Mouse (Mus musculus): ENCODE measurements at regions not wholly inside any gene's neighbourhood (a gene's known extent, or its start where the extent isn't known, plus 50 kb on each side); places are given as distances from the start of the nearest gene placed in this dataset.

GRCm38 (mm10) chrX:11491235-11491634, 163.6 kb downstream of the H2al1j start:
- Histone ChIP-seq H3K9ac (no peak overlapping the region), H3K4me3 (no peak overlapping the region), H3K9me3 (no peaks in the 10 kb centered on the region), H3K4me2 (replicated peaks) (no peak overlapping the region), H3K36me3 (no peaks in the 10 kb centered on the region), H3K27me3 (replicated peaks) (0 out of 2 replicates have a peak, but pooled peaks cover 4% of the 10 kb centered on the region), H3K4me1 (peaks cover 6% of the 10 kb centered on the region; the same call in 1 of the 2 replicates), H3K27ac (no peak overlapping the region)
- 26% methylated on average over 5 of the region's 5 CpGs for WGBS
- ATAC-seq (ENCODE audit: low FRiP score, low read depth) = peak; percentile 31; the same call in 1 of the 2 replicates

GRCm38 (mm10) chrX:11491676-11492391, 164.2 kb downstream of the H2al1j start:
- 23% methylated on average over 32 of the region's 32 CpGs for WGBS
- Histone ChIP-seq H3K4me1 (peaks cover 6% of the 10 kb centered on the region; the same call in 1 of the 2 replicates), H3K27ac (no peak overlapping the region), H3K27me3 (replicated peaks) (no peaks in the 10 kb centered on the region), H3K36me3 (no peaks in the 10 kb centered on the region), H3K4me3 (no peak overlapping the region), H3K9ac (0 out of 2 replicates have a peak overlapping the region, but pooled peaks have one; percentile 26), H3K4me2 (replicated peaks) (peak overlapping the region; percentile 45), H3K9me3 (no peaks in the 10 kb centered on the region)
- no peak; the same call in 1 of the 2 replicates for ATAC-seq (ENCODE audit: low FRiP score, low read depth)

GRCm38 (mm10) chrX:11493526-11494245, 166.1 kb downstream of the H2al1j start:
- H3K4me2 ChIP-seq (replicated peaks) = peak overlapping the region; percentile 40
- H3K4me3 ChIP-seq = no peak overlapping the region
- peak overlapping the region; percentile 37; the same call in 1 of the 2 replicates for H3K27ac ChIP-seq
- 28% methylated on average over 19 of the region's 19 CpGs for WGBS
- no peaks in the 10 kb centered on the region for H3K36me3 ChIP-seq
- no peaks in the 10 kb centered on the region for H3K27me3 ChIP-seq (replicated peaks)
- peak; percentile 84 for ATAC-seq (ENCODE audit: low FRiP score, low read depth)
- peaks cover 6% of the 10 kb centered on the region; the same call in 1 of the 2 replicates for H3K4me1 ChIP-seq
- no peaks in the 10 kb centered on the region for H3K9me3 ChIP-seq
- H3K9ac ChIP-seq = no peak overlapping the region

- no peak overlapping the region for H3K4me3 ChIP-seq
- H3K36me3 ChIP-seq = no peaks in the 10 kb centered on the region
- H3K4me1 ChIP-seq = peaks cover 6% of the 10 kb centered on the region; the same call in 1 of the 2 replicates
- peak overlapping the region; percentile 31; the same call in 1 of the 2 replicates for H3K4me2 ChIP-seq (replicated peaks)
- H3K9ac ChIP-seq = no peak overlapping the region
- WGBS = 28% methylated on average over 12 of the region's 12 CpGs
- H3K27me3 ChIP-seq (replicated peaks) = no peaks in the 10 kb centered on the region
- ATAC-seq (ENCODE audit: low FRiP score, low read depth) = no peak
- no peaks in the 10 kb centered on the region for H3K9me3 ChIP-seq
- no peak overlapping the region for H3K27ac ChIP-seq
Measured at GRCm38 (mm10) chrX:11494246-11494630, 166.6 kb downstream of the H2al1j start.

- no peak overlapping the region for H3K4me3 ChIP-seq
- H3K9me3 ChIP-seq = no peaks in the 10 kb centered on the region
- no peak overlapping the region for H3K9ac ChIP-seq
- peak; percentile 29; the same call in 1 of the 2 replicates for ATAC-seq (ENCODE audit: low FRiP score, low read depth)
- H3K36me3 ChIP-seq = no peaks in the 10 kb centered on the region
- H3K4me2 ChIP-seq (replicated peaks) = no peak overlapping the region
- no peak overlapping the region for H3K27ac ChIP-seq
- H3K4me1 ChIP-seq = peaks cover 5% of the 10 kb centered on the region; the same call in 1 of the 2 replicates
- H3K27me3 ChIP-seq (replicated peaks) = 0 out of 2 replicates have a peak, but pooled peaks cover 4% of the 10 kb centered on the region
- WGBS = 21% methylated on average over 5 of the region's 5 CpGs
Measured at GRCm38 (mm10) chrX:11512439-11512838, 184.8 kb downstream of the H2al1j start.

- peaks cover 5% of the 10 kb centered on the region; the same call in 1 of the 2 replicates for H3K4me1 ChIP-seq
- no peak overlapping the region for H3K27ac ChIP-seq
- H3K4me3 ChIP-seq = no peak overlapping the region
- H3K36me3 ChIP-seq = no peaks in the 10 kb centered on the region
- H3K27me3 ChIP-seq (replicated peaks) = 0 out of 2 replicates have a peak, but pooled peaks cover 4% of the 10 kb centered on the region
- no peak overlapping the region for H3K4me2 ChIP-seq (replicated peaks)
- no peak overlapping the region for H3K9ac ChIP-seq
- WGBS = 69% methylated on average over 4 of the region's 4 CpGs
- ATAC-seq (ENCODE audit: low FRiP score, low read depth) = no peak
- no peaks in the 10 kb centered on the region for H3K9me3 ChIP-seq
Measured at GRCm38 (mm10) chrX:11512928-11513327, 185.3 kb downstream of the H2al1j start.

GRCm38 (mm10) chrX:11523791-11524190, 196.2 kb downstream of the H2al1j start:
- no peaks in the 10 kb centered on the region for H3K9me3 ChIP-seq
- no peak overlapping the region for H3K27ac ChIP-seq
- WGBS = 35% methylated on average over 4 of the region's 4 CpGs
- no peaks in the 10 kb centered on the region for H3K4me1 ChIP-seq
- no peaks in the 10 kb centered on the region for H3K27me3 ChIP-seq (replicated peaks)
- no peaks in the 10 kb centered on the region for H3K36me3 ChIP-seq
- H3K4me2 ChIP-seq (replicated peaks) = no peak overlapping the region
- H3K9ac ChIP-seq = no peak overlapping the region
- no peak overlapping the region for H3K4me3 ChIP-seq
- no peak for ATAC-seq (ENCODE audit: low FRiP score, low read depth)

- no peak for ATAC-seq (ENCODE audit: low FRiP score, low read depth)
- H3K27ac ChIP-seq = no peak overlapping the region
- no peaks in the 10 kb centered on the region for H3K36me3 ChIP-seq
- no peaks in the 10 kb centered on the region for H3K9me3 ChIP-seq
- no peaks in the 10 kb centered on the region for H3K27me3 ChIP-seq (replicated peaks)
- H3K4me3 ChIP-seq = no peak overlapping the region
- H3K4me2 ChIP-seq (replicated peaks) = peak overlapping the region; percentile 24
- 42% methylated on average over 8 of the region's 8 CpGs for WGBS
- no peaks in the 10 kb centered on the region for H3K4me1 ChIP-seq
- no peak overlapping the region for H3K9ac ChIP-seq
Measured at GRCm38 (mm10) chrX:11525326-11525725, 197.7 kb downstream of the H2al1j start.

- no peaks in the 10 kb centered on the region for H3K9me3 ChIP-seq
- H3K27me3 ChIP-seq (replicated peaks) = no peaks in the 10 kb centered on the region
- 93% methylated on average over 5 of the region's 5 CpGs for WGBS
- no peak for ATAC-seq (ENCODE audit: low FRiP score, low read depth)
- H3K9ac ChIP-seq = no peak overlapping the region
- no peaks in the 10 kb centered on the region for H3K36me3 ChIP-seq
- H3K27ac ChIP-seq = no peak overlapping the region
- H3K4me2 ChIP-seq (replicated peaks) = no peak overlapping the region
- H3K4me1 ChIP-seq = no peaks in the 10 kb centered on the region
- H3K4me3 ChIP-seq = no peak overlapping the region
Measured at GRCm38 (mm10) chrX:11528589-11528988, 201.0 kb downstream of the H2al1j start.

- Histone ChIP-seq H3K9me3 (no peaks in the 10 kb centered on the region), H3K36me3 (no peaks in the 10 kb centered on the region), H3K27me3 (replicated peaks) (no peaks in the 10 kb centered on the region), H3K27ac (no peak overlapping the region), H3K4me3 (no peak overlapping the region), H3K4me1 (no peaks in the 10 kb centered on the region), H3K9ac (no peak overlapping the region), H3K4me2 (replicated peaks) (no peak overlapping the region)
- ATAC-seq (ENCODE audit: low FRiP score, low read depth) = no peak
- WGBS = 83% methylated on average over 3 of the region's 3 CpGs
Measured at GRCm38 (mm10) chrX:11529221-11529620, 201.6 kb downstream of the H2al1j start.

GRCm38 (mm10) chrX:11532817-11533216, 205.2 kb downstream of the H2al1j start:
- H3K27me3 ChIP-seq (replicated peaks) = no peaks in the 10 kb centered on the region
- H3K9ac ChIP-seq = no peak overlapping the region
- H3K27ac ChIP-seq = no peak overlapping the region

GRCm38 (mm10) chrX:11533871-11534270, 206.2 kb downstream of the H2al1j start:
- Histone ChIP-seq H3K4me1 (no peaks in the 10 kb centered on the region), H3K36me3 (no peaks in the 10 kb centered on the region), H3K4me2 (replicated peaks) (no peak overlapping the region), H3K9ac (no peak overlapping the region), H3K27ac (no peak overlapping the region), H3K27me3 (replicated peaks) (no peaks in the 10 kb centered on the region), H3K9me3 (no peaks in the 10 kb centered on the region), H3K4me3 (no peak overlapping the region)
- no peak for ATAC-seq (ENCODE audit: low FRiP score, low read depth)
- WGBS = 52% methylated on average over 8 of the region's 8 CpGs

More at GRCm38 (mm10) chrX:11532817-11533216, 205.2 kb downstream of the H2al1j start:
- Histone ChIP-seq H3K4me3 (no peak overlapping the region), H3K4me2 (replicated peaks) (no peak overlapping the region), H3K36me3 (no peaks in the 10 kb centered on the region), H3K9me3 (no peaks in the 10 kb centered on the region), H3K4me1 (no peaks in the 10 kb centered on the region)
- 60% methylated on average over 4 of the region's 4 CpGs for WGBS
- no peak for ATAC-seq (ENCODE audit: low FRiP score, low read depth)

Measured in neural tube, embryonic 12.5 days (tissue).